Mouse (Mus musculus): ENCODE measurements at regions not wholly inside any gene's neighbourhood (a gene's known extent, or its start where the extent isn't known, plus 50 kb on each side); places are given as distances from the start of the nearest gene placed in this dataset.

DNA sequence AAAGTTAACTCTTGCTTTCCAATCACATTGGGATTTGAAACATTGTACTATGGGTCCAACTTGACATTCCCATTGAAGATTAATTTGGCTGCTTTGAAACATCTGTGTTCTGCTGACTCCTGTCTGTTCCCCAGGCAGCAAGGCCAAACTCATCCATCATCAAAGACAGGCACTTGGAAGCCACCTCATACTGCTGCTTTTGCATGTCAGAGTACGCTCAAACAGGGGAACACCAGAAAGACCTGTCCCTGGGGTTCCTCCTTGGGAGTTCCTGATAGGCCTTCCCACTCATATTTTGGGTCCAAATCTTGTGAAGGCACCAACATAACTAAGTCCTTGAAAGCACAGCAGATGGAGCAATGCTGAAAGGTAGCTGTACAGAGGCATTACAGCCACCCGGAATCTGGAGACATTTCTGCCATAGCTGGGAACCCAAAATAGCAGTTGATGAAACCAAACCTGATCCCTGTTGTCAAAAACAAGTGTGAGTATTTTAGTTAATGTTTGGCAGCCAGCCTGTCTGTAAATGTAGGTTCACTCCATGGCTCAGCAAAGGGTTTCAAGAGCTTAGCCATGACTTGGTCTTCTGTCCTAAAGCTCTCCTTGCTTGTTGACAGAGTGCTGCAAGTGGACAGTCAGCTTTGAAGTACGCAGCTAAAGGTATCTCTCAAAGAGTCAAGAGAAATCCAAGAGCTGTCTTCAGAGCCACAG, 147.0 kb upstream of the Spag17 start:
- TF ChIP-seq CTCF (IDR thresholded peaks at IDR 0.05; ENCODE audit: low read depth) (no peak), EP300 (IDR thresholded peaks at IDR 0.05; ENCODE audit: low read depth) (no peak)

Measured in heart, postnatal 0 days (tissue).